Mouse (Mus musculus) E14TG2a.4 (cell line): ENCODE results near the gene Cpne4.

Source experiments
- H3K27me3 ChIP-seq: 2 replicates; pipeline ENCODE4 v1.6.1; 2014; ENCODE audit warnings: low read length, control low read depth; ENCODE audit not compliant: insufficient read depth
- H3K36me3 ChIP-seq: 2 replicates; pipeline ENCODE4 v1.6.1; 2014; ENCODE audit warnings: low read length, control low read depth; ENCODE audit not compliant: insufficient read depth
- H3K4me1 ChIP-seq: replicated peaks from 2 replicates; pipeline ENCODE4 v1.6.1; 2014; ENCODE audit warnings: low read depth, low read length, control low read depth
- H3K4me3 ChIP-seq: replicated peaks from 2 replicates; pipeline ENCODE4 v1.5.1; 2014; ENCODE audit warnings: mild to moderate bottlenecking, low read length
- H3K9me3 ChIP-seq: 2 replicates; pipeline ENCODE4 v1.6.1; 2014; ENCODE audit warnings: low read length, control low read depth
- CTCF ChIP-seq: conservative IDR thresholded peaks from 2 replicates; pipeline ENCODE4 v1.5.1; 2014; ENCODE audit warnings: low read length
- NANOG ChIP-seq: IDR thresholded peaks from 2 replicates; pipeline ENCODE4 v1.6.1; 2014; ENCODE audit warnings: borderline replicate concordance, low read length, mixed read lengths
- POU5F1 ChIP-seq: IDR thresholded peaks from 2 replicates; pipeline ENCODE4 v1.6.1; 2014; ENCODE audit warnings: low read length, borderline replicate concordance

Cpne4 gene

DNA sequence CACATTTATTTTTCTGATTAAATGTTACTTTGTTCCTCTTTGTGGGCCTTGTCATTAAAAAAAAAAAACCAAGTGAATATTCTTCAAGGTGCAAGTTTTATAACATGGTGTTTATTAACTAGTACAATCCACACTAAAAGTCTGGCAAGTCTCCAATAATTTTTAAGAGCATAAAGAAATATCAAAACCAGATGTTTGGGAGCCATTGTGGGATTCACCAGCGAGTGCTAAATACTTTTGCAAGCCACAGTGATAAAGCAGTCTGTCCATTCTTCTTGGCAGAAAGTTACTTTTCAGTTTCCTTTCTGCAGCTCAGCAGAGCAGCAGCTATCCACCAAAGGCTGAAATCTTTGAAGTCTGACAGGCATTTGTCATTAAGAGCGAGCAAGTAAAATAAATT is 365.6 kb downstream of the Cpne4 start:
- H3K4me3 ChIP-seq, result no peak overlapping the region
- no peaks in the 10 kb centered on the region for H3K36me3 ChIP-seq
- no peaks in the 10 kb centered on the region for H3K27me3 ChIP-seq
- H3K9me3 ChIP-seq, result no peaks in the 10 kb centered on the region
- H3K4me1 ChIP-seq, result no peaks in the 10 kb centered on the region
- TF ChIP-seq NANOG (no peak), CTCF (no peak)

DNA sequence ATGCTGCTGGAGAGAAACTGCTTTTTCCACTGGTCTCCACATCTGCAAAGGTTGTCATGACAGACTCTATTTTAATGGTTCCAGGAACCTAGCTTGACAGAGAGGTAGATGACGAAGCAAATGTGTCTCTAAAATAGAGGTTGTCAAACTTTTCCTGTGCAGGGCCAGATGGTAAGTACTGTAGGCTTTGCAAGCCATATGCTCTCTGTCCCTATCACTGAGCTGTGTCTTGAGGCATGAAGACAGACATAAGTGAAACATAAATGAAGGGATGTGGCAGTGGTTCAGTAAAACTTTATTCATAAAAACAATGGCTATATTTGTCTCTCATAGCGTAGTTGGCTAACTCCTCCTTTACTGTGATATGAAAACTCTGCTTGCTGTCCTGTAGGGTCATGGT is 366.2 kb downstream of the Cpne4 start:
- Histone ChIP-seq H3K9me3 (no peaks in the 10 kb centered on the region), H3K4me3 (no peak overlapping the region), H3K27me3 (no peaks in the 10 kb centered on the region), H3K36me3 (no peaks in the 10 kb centered on the region), H3K4me1 (no peaks in the 10 kb centered on the region)
- TF ChIP-seq CTCF (no peak), POU5F1 (no peak), NANOG (no peak)

- Histone ChIP-seq H3K4me1 (peaks cover 14% of the 10 kb centered on the region), H3K9me3 (no peaks in the 10 kb centered on the region; the same call in 1 of the 2 replicates), H3K36me3 (no peaks in the 10 kb centered on the region), H3K27me3 (no peaks in the 10 kb centered on the region), H3K4me3 (no peak overlapping the region)
- TF ChIP-seq NANOG, result no peak
- TF ChIP-seq CTCF, result no peak
- TF ChIP-seq POU5F1, result no peak
Measured at GRCm38 (mm10) chr9:104921197-104921596, 374.1 kb downstream of the Cpne4 start.

DNA sequence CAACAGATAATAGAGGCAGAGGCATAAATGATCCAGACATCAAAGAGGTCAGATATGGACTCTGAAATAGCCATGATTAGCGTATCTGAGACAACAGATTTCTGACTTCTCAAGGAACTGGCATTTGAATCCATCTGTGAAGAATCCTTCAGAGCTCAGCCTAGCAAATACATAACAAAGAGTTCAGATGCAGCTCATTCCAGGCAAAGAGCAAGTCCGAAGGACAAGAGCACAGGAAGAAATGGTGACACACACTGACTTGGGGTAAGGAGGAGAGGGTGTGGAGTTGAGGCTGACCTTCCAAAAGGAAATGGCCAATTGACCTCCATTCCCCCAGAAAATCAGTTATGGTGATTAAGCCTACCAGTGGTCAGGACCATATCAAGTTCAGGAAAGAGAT is 375.0 kb downstream of the Cpne4 start:
- Histone ChIP-seq H3K9me3 (no peaks in the 10 kb centered on the region; the same call in 1 of the 2 replicates), H3K36me3 (no peaks in the 10 kb centered on the region), H3K4me1 (peaks cover 14% of the 10 kb centered on the region), H3K27me3 (no peaks in the 10 kb centered on the region), H3K4me3 (no peak overlapping the region)
- TF ChIP-seq POU5F1 (peak; percentile 67; the same call in 1 of the 2 replicates), NANOG (peak; percentile 60), CTCF (no peak)

- H3K27me3 ChIP-seq, result no peaks in the 10 kb centered on the region
- no peaks in the 10 kb centered on the region for H3K36me3 ChIP-seq
- H3K4me1 ChIP-seq, result no peaks in the 10 kb centered on the region
- H3K9me3 ChIP-seq, result no peaks in the 10 kb centered on the region
- no peak overlapping the region for H3K4me3 ChIP-seq
- TF ChIP-seq POU5F1, result no peak
- TF ChIP-seq CTCF, result no peak
- no peak for TF ChIP-seq NANOG
Measured at GRCm38 (mm10) chr9:104928806-104929205, 381.7 kb downstream of the Cpne4 start.

DNA sequence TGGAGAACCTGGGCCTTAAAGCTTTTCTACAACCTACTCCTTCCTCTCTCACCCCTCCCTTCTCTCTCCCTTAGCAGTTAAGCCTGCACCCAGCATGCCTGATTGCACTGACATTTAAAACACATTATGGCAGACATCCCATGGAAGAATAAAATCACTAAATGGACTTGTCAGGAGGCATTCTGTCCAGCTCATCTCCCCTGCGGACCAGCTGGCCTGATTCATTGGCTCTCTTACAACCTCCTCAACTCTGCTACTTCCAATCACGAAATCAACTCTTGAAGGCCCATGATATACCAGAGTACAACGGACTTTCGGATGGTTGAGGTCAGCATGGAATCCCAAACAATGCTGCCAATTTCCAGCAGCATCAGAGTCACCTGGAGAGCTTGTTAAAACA is 393.3 kb downstream of the Cpne4 start:
- Histone ChIP-seq H3K4me3 (no peak overlapping the region), H3K4me1 (0 out of 2 replicates have a peak, but pooled peaks cover 4% of the 10 kb centered on the region), H3K27me3 (no peaks in the 10 kb centered on the region), H3K9me3 (no peaks in the 10 kb centered on the region), H3K36me3 (no peaks in the 10 kb centered on the region)
- TF ChIP-seq CTCF (no peak), NANOG (no peak), POU5F1 (no peak)

DNA sequence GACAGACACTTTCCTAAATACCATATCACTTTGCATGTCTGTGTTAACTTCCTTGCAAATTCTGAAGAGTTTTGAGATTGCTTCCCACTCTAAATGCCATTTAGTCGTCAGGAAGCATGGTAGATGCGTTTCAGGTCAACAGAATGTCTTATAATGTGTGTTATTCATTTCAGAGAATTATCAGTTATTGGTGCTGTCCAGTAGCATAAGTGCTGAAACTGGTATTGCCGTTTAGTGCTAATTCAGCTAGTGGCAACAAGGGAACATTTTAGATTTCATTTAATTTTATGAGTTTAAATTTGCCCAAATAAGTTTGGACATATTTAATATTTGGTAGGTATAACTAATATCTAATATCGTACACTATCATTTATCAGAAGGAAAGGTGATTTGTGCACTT is 403.5 kb downstream of the Cpne4 start:
- Histone ChIP-seq H3K27me3 (no peaks in the 10 kb centered on the region), H3K9me3 (no peaks in the 10 kb centered on the region), H3K4me1 (no peaks in the 10 kb centered on the region), H3K36me3 (no peaks in the 10 kb centered on the region), H3K4me3 (no peak overlapping the region)
- TF ChIP-seq CTCF (no peak), NANOG (no peak), POU5F1 (no peak)

DNA sequence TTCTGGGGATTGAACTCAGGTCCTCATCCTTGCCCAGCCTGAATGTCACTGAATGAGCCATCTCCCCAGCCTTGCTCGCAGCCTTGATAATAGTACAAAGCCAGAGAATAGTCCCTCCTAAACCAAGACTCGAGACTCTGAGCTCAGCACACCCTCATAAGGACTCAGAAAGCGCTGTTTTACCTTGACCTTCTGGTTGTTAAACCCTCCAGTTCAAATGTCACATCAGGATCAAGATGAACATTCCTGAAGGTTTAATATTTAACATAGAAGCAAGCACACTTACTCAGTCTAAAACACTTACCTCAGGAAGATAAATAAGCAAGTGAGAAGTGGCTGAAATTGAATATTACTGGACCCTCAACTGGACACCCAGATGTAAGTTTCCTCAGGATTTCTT is 405.1 kb downstream of the Cpne4 start:
- H3K4me1 ChIP-seq, result no peaks in the 10 kb centered on the region
- TF ChIP-seq POU5F1 (no peak), NANOG (no peak), CTCF (no peak)
- no peak overlapping the region for H3K4me3 ChIP-seq
- no peaks in the 10 kb centered on the region for H3K27me3 ChIP-seq
- H3K9me3 ChIP-seq, result no peaks in the 10 kb centered on the region
- no peaks in the 10 kb centered on the region for H3K36me3 ChIP-seq

DNA sequence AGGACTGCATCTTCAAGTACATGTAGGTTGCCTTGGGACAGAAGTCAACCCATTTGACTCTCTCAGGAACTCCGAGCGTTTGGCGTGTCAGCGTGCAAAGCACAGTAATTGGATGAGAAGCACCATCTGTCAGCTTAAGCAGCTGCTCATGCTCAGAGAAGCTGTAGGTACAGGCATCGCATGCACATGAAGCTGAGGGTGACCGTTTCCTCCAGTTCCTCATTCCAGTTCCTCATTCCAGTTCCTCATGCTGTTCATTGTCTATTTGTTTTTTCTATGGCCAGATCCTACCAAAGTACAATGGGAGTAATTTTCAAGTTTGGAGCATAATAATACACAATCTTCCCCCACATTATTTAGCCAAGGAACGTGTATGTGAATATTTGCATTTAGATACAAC is 425.7 kb downstream of the Cpne4 start:
- Histone ChIP-seq H3K36me3 (no peaks in the 10 kb centered on the region), H3K4me1 (no peaks in the 10 kb centered on the region), H3K9me3 (peaks cover 35% of the 10 kb centered on the region), H3K4me3 (no peak overlapping the region), H3K27me3 (no peaks in the 10 kb centered on the region)
- TF ChIP-seq CTCF (no peak), NANOG (no peak), POU5F1 (no peak)
